In the genomic region with DNA sequence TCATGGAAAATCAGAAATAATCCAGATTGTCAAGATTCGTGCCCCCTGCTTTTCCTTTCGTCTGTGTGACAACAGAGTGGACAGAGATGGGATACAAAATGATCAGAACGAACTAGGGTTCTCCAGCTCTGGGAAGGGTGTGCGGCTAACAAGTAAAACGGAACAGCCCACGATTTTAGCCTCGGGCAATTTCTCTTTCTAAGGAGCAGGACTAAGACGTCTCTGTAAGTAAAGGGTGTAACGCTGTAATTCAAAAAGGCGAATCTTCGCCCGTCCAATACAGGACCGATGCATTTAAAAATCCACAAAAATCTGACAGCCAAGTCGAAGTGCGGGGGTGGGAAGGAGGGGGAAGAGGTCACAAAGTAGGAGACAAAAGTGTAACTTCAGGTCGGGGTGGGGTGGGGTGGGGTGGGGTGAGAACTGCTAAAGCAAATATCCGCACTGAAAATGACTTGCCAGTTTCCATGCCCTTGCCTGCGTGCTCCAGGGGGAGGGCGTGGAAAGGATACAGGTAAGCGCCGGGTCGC, we compare ENCODE assay signal across 8 mouse cellular contexts. TPM values are rescaled to one million over a fixed set of nuclear protein-coding genes. Genes with fewer than 3 reads are reported as not detected.
DNase-seq lines count a peak whose midpoint lies in the region; ATAC-seq and TF ChIP-seq lines count a peak whose summit lies in the region.

No protein-coding gene starts in this region.

- TF ChIP-seq CTCF in heart, adult 2 months (IDR thresholded peaks at IDR 0.05): no peak
- TF ChIP-seq CTCF in small intestine, adult 2 months (IDR thresholded peaks at IDR 0.05; ENCODE audit: extremely low read depth, insufficient read length, insufficient replicate concordance, low read depth, low read length): no peak

- no peaks in the 10 kb centered on the region for H3K79me2 ChIP-seq in heart, adult 2 months (replicated peaks; ENCODE audit: control insufficient read depth, insufficient read depth, low read length)

- TF ChIP-seq POLR2A in heart, adult 2 months (IDR thresholded peaks at IDR 0.05; ENCODE audit: insufficient read depth, low read depth, low read length): no peak
- no peak for TF ChIP-seq POLR2A in small intestine, adult 2 months (IDR thresholded peaks at IDR 0.05; ENCODE audit: low read depth, low read length)

- no peaks in the 10 kb centered on the region for H3K4me1 ChIP-seq in heart, adult 2 months (ENCODE audit: control insufficient read depth, insufficient read depth, low read length)
- peaks cover 6% of the 10 kb centered on the region for H3K4me1 ChIP-seq in embryonic facial prominence, embryonic 15.5 days
- H3K4me1 ChIP-seq in limb, embryonic 11.5 days (ENCODE audit: control insufficient read depth, insufficient read depth, low read length): no peaks in the 10 kb centered on the region
- H3K4me1 ChIP-seq in small intestine, adult 2 months (ENCODE audit: control insufficient read depth, insufficient read depth, insufficient read length, low read length): no peaks in the 10 kb centered on the region

- intact Hi-C loops in heart, adult 2 months (cut with DNase I): loop anchor here (1.0 to 10.0 kb wide), 3 partner anchors 91 to 219 kb away; a partner anchor contains a TSS

- peak overlapping the region; percentile 83 for H3K4me2 ChIP-seq in embryonic facial prominence, embryonic 15.5 days (replicated peaks)
- peak overlapping the region; percentile 37 for H3K4me2 ChIP-seq in limb, embryonic 11.5 days (ENCODE audit: low read depth, severe bottlenecking)

- no peaks in the 10 kb centered on the region for H3K9me3 ChIP-seq in embryonic facial prominence, embryonic 15.5 days (replicated peaks)
- no peaks in the 10 kb centered on the region for H3K9me3 ChIP-seq in limb, embryonic 11.5 days (ENCODE audit: control insufficient read depth, low read length)

- no peak for TF ChIP-seq EP300 in heart, adult 2 months (IDR thresholded peaks at IDR 0.05; ENCODE audit: insufficient read depth, low read depth, low read length)

- no peak for DNase-seq in heart, adult 2 months
- no peak for DNase-seq in heart, adult 18-20 months
- DNase-seq in limb, embryonic 11.5 days (ENCODE audit: low spot score): peak; percentile 37
- DNase-seq in adrenal gland, adult (ENCODE audit: inconsistent age in 2 of 2, low spot score in 1 of 2): no peak
- no peak for DNase-seq in natural killer cell, adult 2 months (ENCODE audit: low spot score in 2 of 2)

- WGBS in heart, adult 2 months: 5% methylated on average over 22 of the region's 22 CpGs
- WGBS in embryonic facial prominence, embryonic 15.5 days: 2% methylated on average over 22 of the region's 22 CpGs
- WGBS in limb, embryonic 11.5 days: 4% methylated on average over 22 of the region's 22 CpGs
- WGBS in small intestine, adult 2 months: 4% methylated on average over 22 of the region's 22 CpGs

- H3K4me3 ChIP-seq in heart, adult 2 months: peak overlapping the region; percentile 77
- peak overlapping the region; percentile 86 for H3K4me3 ChIP-seq in embryonic facial prominence, embryonic 15.5 days (replicated peaks)
- H3K4me3 ChIP-seq in limb, embryonic 11.5 days (ENCODE audit: low read depth, low read length): peak overlapping the region; percentile 65
- H3K4me3 ChIP-seq in small intestine, adult 2 months (ENCODE audit: low read depth, low read length): peak overlapping the region; percentile 83

- H3K27ac ChIP-seq in heart, adult 2 months: no peak overlapping the region
- no peak overlapping the region for H3K27ac ChIP-seq in embryonic facial prominence, embryonic 15.5 days (replicated peaks)
- H3K27ac ChIP-seq in limb, embryonic 11.5 days (replicated peaks; ENCODE audit: low read depth, low read length): no peak overlapping the region
- no peak overlapping the region for H3K27ac ChIP-seq in small intestine, adult 2 months (ENCODE audit: insufficient read depth, low read depth, low read length)

- no peaks in the 10 kb centered on the region for H3K27me3 ChIP-seq in heart, adult 2 months (ENCODE audit: control insufficient read depth, insufficient read depth, low read length)
- no peaks in the 10 kb centered on the region for H3K27me3 ChIP-seq in embryonic facial prominence, embryonic 15.5 days
- H3K27me3 ChIP-seq in limb, embryonic 11.5 days (ENCODE audit: control insufficient read depth, insufficient read depth, low read length): no peaks in the 10 kb centered on the region
- no peaks in the 10 kb centered on the region; the same call in 1 of the 2 replicates for H3K27me3 ChIP-seq in small intestine, adult 2 months (ENCODE audit: control insufficient read depth, insufficient read depth, low read length)

- no peaks in the 10 kb centered on the region for H3K36me3 ChIP-seq in heart, adult 2 months (ENCODE audit: control insufficient read depth, insufficient read depth, low read length)
- H3K36me3 ChIP-seq in embryonic facial prominence, embryonic 15.5 days: no peaks in the 10 kb centered on the region
- no peaks in the 10 kb centered on the region for H3K36me3 ChIP-seq in limb, embryonic 11.5 days (ENCODE audit: control insufficient read depth, insufficient read depth, low read length)
- H3K36me3 ChIP-seq in small intestine, adult 2 months (ENCODE audit: control insufficient read depth, insufficient read depth, low read length): no peaks in the 10 kb centered on the region

- peak; percentile 43 for ATAC-seq in CD4-positive, CD25-positive, alpha-beta regulatory T cell, adult 4 months
- ATAC-seq in embryonic facial prominence, embryonic 15.5 days (ENCODE audit: insufficient number of reproducible peaks, low FRiP score, low TSS enrichment, low read depth): no peak; the same call in 1 of the 2 replicates
- ATAC-seq in limb, embryonic 11.5 days (ENCODE audit: insufficient number of reproducible peaks, low FRiP score, low TSS enrichment, low read depth): 0 out of 2 replicates have a peak, but pooled peaks have one; percentile 1

- peak overlapping the region; percentile 45 for H3K9ac ChIP-seq in heart, adult 2 months (ENCODE audit: low read depth, low read length)
- peak overlapping the region; percentile 13; the same call in 1 of the 2 replicates for H3K9ac ChIP-seq in embryonic facial prominence, embryonic 15.5 days
- H3K9ac ChIP-seq in limb, embryonic 11.5 days (ENCODE audit: low read length): peak overlapping the region; percentile 31; the same call in 1 of the 2 replicates

RNA-seq across cellular contexts. Expression of a gene that starts 0.4 kb away (rescaled TPM):
- total RNA-seq in heart, adult 2 months (2021): 1 to 10 TPM; 2.9 to 3.3 TPM
- polyA plus RNA-seq in heart, adult 2 months (2012; rRNA removed): 1.0 and 1.3 TPM in 2 replicates
- 1 to 10 TPM; 3.4 to 3.7 TPM for total RNA-seq in heart, adult 18-20 months (2021)
- not detected for polyA plus RNA-seq in CD4-positive, CD25-positive, alpha-beta regulatory T cell, adult 4 months (2017; shearing (Covaris generic))
- 2.8 and 4.0 TPM in 2 replicates for polyA plus RNA-seq in embryonic facial prominence, embryonic 15.5 days (2015; fragmentation: Nextera tagmentation; extraction: Ambion mirVana)
- polyA plus RNA-seq in limb, embryonic 11.5 days (2014; fragmentation: Nextera tagmentation; extraction: Ambion mirVana): 4.5 and 4.7 TPM in 2 replicates
- polyA plus RNA-seq in small intestine, adult 2 months (2012; rRNA removed): 0.03 and 0.27 TPM in 2 replicates
